Mouse (Mus musculus) gastrocnemius, postnatal 10 days (tissue): ENCODE results near the gene Ammecr1. TPM values are rescaled to one million over a fixed set of nuclear protein-coding genes. Genes with fewer than 3 reads are reported as not detected.
A peak's percentile ranks its signal among the peaks of the same experiment; 100 is the strongest.

Experiments used
- DNase-seq: peaks from one replicate; pipeline ENCODE4 v3.0.0; 2021; ENCODE audit warnings: mixed read lengths
- long read RNA-seq, 2 experiments: library from polyadenylated mRNA; stranded (forward); transcript quantifications; one replicate each; pipeline ENCODE4 v2.0.0; 2021
- total RNA-seq, 2 experiments: library from RNA; stranded (reverse); gene quantifications; 2 replicates each; pipeline ENCODE4 v1.2.3; 2021

Ammecr1 gene
- total RNA-seq, result 10 to 100 TPM; 11.0 to 12.9 TPM
- long read RNA-seq, experiment 1, full-length matches to known transcripts, result 2 of 5 reads
- long read RNA-seq, experiment 1, partial matches to known transcripts, result 0 of 5 reads
- long read RNA-seq, experiment 1, other reads (novel, unspliced or antisense), result 3 of 5 reads
- long read RNA-seq, experiment 2, full-length matches to known transcripts, result 4 of 7 reads
- long read RNA-seq, experiment 2, partial matches to known transcripts, result 0 of 7 reads
- long read RNA-seq, experiment 2, other reads (novel, unspliced or antisense), result 3 of 7 reads

GRCm38 (mm10) chrX:142966008-142966966, at the start of gene Ammecr1:
Gene Ammecr1 (minus strand): TSS chrX:142966728.
- DNase-seq, result peak; percentile 62

DNA sequence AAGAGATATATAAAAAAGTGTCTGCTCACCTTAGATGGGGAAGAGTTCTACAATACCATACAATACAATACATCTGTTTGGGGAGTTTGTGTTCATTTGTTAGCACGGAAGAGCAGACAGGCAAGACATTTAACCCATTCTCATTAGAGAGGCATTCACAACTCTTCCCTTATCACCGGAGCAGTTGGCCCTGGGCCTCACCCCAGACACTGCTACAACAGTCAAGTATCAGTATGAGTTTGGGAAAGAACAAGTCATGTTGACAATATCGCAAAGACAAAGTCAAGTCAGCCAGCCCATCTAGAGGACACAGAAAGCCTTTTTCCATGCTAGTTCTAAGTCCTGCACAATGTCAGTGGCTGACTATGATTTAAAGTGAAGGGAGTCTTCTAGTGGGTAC, 47.6 kb upstream of the Ammecr1 start:
- DNase-seq, result no peak

- no peak for DNase-seq
Observed at GRCm38 (mm10) chrX:143012334-143012733, 45.8 kb upstream of the Ammecr1 start.

- no peak for DNase-seq
Observed at GRCm38 (mm10) chrX:143011865-143012264, 45.3 kb upstream of the Ammecr1 start.

DNA sequence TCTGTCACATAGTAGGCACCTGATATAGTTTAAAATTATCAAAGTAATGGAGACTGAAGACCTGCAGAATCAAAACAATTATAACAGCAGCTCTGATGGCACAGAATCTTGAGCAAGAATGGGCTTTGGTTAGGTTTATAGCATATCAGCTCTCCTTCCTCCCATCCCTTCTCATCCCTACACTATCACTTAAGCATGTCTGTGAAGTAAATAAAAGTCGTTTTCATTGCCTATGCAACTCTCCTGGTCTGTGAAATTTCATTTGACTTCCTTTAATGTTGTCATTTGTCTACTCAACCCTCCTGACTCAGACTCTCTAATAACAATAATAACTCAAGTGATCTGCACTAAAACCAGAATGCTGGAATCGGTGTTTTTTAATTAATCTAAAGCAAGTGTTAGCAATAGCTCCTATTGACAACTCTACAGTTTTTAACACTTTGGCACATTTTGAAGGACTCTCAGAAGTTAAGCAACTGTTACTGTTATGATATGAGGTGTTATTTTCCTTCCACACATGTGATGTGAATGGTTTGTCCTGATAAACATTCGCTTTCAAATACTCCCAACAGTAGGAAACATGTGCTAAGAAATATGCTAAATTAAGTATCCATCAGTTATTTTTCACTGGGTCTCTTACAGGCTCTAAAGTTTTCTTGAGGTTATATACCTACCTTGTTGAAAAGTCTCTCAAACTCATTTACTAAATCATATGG, 37.8 kb upstream of the Ammecr1 start:
- DNase-seq, result no peak

DNA sequence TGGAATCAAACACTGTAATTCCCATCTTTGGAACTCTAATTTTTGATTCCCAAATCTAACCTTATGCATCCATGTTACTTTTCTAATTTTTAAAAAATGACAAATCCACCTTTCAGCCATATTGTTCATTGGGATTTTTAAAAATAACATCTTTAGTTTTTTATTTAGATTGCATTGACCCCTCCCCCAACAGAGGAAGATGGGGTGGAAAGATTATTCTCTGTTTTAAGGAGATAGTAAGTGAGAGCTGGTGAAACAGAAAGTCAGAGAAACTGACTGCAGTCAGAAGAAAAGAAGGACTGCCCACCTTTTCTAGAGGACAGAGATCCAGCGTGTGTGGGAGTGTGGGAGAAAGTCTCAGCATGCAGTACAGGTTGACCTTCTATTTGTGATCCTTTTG, 30.7 kb upstream of the Ammecr1 start:
- no peak for DNase-seq

DNA sequence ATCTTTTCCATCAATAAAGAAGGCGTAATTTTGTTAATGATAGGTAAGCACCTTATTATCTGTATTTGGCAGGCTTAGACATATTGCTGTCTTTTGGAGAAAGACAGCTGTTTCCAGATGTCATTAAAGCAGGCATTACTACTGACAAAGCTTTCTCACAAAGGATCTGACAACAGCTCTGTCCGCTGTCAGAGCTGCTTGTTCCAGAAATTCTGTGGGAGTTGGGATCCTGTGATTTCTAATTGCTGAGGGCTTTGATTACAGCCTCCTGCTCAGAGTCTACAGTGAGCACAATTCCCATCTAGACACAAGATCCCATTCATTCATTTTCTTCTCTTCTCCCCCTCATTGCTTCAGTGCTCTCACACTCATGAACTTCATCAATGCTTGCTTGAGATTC, 28.0 kb upstream of the Ammecr1 start:
- no peak for DNase-seq

DNA sequence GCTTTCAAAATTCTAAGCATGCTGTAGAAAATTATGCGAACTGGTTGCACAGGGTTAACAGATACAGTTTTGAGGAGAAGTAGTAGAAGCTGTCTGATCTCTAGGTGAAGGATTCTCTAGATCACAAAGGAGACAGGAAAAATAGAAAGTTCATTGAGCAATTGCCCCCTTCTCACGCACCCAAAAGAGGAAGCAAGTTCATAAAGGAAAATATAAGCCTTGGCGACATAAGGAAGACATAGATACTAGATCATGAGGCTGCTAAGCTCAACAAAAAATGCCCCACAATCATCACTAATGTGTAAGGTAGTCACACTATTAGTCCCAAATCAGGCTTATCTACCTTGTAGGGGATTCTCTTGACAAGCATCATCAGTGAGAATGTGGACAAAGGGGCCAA, 17.6 kb upstream of the Ammecr1 start:
- no peak for DNase-seq

GRCm38 (mm10) chrX:142983638-142984037, 17.1 kb upstream of the Ammecr1 start:
- no peak for DNase-seq

DNA sequence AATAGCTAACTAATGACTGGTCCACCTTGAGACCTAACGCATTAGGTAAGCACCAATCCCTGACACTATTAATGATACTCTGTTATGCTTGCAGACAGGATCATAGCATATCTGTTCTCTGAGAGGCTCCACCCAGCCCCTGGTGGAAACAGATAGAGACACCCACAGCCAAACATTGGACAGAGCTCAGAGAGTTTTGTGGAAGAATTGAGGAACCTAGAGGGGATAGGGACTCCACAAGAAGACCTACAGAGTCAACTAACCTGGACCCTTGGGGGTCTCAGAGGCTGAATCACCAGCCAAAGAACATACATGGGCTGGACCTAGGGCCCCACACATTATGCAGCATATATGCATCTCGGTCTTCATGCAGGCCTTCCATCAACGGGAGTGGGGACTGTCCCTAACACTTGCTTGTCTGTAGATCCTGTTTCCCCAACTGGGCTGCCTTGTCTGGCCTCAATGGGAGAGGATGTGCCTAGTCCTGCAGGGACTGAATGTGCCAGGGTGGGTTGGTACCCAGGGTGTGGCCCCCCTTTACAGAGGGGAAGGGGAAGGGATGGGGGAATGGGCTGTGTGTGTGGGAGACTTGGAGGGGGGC, 15.1 kb upstream of the Ammecr1 start:
- no peak for DNase-seq

GRCm38 (mm10) chrX:142980855-142981529, 14.5 kb upstream of the Ammecr1 start:
- DNase-seq, result no peak

GRCm38 (mm10) chrX:142979224-142979623, 12.7 kb upstream of the Ammecr1 start:
- DNase-seq, result no peak

DNA sequence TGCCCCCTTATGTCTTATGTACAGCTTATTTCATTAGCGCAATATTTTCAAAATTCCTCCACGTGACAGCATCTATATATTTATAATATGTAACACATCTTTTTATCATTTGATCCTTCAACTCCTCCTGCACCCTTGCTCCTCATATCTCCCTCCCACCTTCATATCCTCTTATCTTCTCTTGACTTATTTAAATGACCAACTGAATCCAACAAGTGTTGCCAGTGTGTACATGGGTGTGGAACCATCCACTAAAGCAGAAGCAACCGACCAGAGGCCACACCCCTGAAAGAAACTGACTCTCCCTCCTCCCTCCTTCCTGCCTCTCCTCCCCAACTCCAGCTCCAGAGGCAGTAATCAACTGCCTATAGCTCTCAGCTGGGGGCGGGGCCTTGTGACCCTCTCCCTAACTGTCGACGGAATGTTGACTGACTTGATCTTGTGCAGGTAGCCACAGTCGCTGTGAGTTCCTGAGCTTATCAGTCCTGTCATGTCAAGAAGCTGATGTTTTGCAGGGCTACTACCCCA, 6.0 kb upstream of the Ammecr1 start:
- no peak for DNase-seq

DNA sequence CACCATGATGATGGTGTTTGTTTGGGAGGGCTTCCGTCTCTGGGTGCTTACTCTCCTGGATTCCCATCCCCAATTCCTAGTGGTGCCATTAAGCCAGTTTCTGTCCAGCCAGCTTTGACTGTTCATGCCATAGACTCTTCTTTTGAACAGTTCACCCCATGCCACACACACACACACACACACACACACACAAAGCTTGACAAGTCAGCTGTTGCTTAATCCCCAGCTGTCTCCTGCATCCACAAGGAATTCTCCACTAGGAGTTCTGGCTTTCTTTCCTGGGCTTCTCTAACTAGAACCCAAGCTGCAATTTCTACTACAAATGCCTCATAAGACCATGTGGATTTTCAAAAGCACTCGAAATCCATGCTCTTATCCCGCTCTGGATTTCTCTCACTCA, 5.2 kb upstream of the Ammecr1 start:
- peak; percentile 7 for DNase-seq

DNA sequence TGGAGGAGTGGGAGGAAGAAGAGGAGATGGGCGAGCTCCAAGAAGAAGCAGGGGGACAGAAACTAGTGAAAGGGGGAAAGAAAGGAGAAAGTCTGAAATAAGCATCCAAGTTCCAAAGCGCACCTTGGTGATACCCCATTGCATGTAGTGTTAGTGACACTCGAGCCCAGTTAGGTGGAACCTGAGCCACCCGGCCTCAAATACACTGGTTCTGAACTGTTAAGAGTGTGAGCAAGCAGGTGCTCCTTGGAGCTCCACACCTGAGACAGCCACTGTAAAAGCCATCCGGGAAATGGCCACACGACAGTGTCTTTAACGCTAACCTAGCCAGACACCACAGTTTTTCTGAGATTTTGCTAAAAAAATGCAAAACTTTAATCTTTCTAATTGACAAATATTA, 539 bp upstream of the Ammecr1 start:
- peak; percentile 4 for DNase-seq

DNA sequence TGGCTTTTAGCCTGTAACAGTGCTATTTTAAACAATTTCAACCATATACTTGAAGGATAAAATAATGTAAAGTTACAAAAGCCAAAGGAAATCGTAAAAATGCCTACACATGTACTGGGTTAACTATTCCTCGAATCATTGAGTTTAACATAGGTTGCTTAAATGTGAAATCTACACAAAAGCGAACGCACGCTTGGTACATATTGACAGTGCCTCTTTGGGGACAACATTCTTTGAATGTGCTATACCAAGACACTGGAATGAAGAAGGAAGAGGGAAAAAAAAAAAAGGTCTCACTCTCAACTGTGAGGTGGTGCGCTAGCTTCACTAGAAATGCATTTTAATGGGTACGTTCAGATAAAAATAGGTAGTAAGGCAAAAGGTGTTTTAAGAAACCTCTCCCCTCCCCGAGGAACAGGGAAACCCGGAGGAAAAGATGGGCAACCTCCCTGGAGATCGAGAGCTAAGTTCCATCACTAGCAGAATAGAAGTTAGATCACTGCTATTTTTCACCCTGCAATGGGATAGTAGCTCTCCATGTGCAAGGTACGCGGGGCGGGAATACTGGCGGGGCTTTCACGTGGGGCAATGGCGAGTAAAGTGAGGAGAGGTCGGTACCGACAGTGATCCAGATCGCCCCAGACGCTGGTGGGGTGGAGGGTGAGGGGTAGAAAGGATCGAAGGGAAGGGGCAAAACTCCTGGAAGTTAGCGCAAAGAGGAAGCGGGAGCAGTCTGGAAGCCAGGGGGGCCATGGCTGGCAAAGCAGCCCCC, 1.1 kb downstream of the Ammecr1 start:
- no peak for DNase-seq

DNA sequence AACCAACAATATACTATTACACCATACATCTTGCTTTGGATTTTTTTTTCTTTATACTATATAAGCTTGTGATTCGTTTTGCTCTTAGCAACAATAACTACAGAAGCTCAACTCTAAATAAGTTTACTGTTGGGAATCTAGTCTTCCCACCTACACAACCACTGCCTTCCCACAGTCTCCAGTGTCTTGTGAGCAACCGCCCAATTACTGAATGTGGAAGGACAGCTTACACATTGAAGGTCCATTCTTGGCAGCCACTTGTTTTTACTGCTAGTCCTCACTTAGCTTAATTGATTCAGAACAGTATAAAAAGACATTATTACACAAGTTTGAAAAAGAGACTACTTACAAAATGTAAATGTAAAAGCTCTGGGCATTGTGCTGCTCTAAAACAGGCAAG, 6.1 kb downstream of the Ammecr1 start:
- DNase-seq, result no peak

DNA sequence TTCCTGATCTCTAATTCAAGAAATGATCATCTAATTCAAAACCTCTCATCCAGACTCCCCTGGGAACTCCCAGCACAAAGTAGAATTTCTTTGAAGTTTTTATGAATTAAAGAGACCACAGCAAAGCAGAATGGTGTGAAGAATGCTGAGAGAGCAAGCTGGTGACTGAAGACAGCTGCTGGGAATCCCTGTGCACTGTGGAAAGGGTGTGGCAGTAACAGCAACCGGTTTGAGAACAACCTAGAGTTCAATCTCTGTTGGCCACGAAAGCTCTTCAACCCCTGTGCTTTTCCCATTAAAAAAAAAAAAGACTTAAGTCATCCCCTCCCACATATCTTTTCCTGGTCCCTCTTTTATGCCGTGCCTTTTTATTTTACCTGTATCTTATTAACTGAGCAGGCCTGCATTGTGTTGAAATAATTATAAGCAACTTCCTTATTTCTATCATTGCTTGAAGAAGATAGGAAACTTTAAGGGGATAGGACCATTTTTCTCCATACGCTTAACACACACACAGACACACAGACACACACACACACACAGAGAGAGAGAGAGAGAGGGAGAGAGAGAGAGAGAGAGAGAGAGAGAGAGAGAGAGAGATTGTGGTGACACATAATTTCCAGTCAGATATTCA, 6.7 kb downstream of the Ammecr1 start:
- DNase-seq, result no peak

DNA sequence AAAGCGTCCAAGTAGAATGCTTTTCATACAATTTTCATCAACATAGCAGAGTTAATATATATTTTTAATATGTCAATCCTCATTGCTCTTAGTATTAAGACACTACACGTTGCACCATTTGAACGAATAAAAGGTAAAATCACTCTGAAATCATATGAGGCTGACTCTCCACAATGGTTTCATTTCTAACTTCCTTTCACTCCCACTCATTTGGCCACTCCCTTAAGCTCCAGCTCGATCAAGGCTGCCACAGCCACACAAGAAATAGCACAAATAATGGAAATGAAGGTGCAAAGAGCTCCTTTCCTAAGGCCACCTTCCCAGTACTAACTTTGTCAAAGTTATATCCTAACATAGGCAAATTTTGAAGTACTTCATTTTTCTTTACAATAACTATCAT, 38.1 kb downstream of the Ammecr1 start:
- DNase-seq, result no peak

DNA sequence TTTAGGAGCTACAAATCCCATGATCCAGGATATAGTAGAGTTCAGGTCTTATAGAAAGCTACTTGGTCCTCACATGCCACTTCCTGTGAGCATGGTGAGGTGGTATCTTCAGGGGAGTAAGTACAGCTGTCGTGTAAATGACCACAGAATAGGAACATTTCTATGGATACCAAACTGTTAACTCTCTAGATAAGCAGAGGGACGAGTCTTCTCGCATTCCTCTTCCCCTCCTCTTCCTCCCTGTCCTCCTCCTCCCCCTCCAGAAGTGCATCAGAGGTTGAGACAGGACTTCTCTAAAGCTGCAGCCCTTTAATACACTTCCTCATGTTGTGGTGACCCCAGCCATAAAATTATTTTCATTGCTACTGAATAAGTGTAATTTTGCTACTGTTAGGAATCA, 49.1 kb downstream of the Ammecr1 start:
- DNase-seq, result no peak
